Mouse (Mus musculus): ENCODE measurements around the gene Dnajc11. TPM values are rescaled to one million over a fixed set of nuclear protein-coding genes. Genes with fewer than 3 reads are reported as not detected.

Gene Dnajc11
- polyA plus RNA-seq (2015; fragmentation: Nextera tagmentation; extraction: Ambion mirVana) = 47.9 and 48.4 TPM in 2 replicates

GRCm38 (mm10) chr4:151933505-151934214, at the start of gene Dnajc11:
TSS of gene Dnajc11 (plus strand) at chr4:151933691.

GRCm38 (mm10) chr4:151988342-151989109, 55.0 kb downstream of the Dnajc11 start, which contains the start of gene Thap3:
TSS of gene Thap3 (minus strand) at chr4:151988997.

GRCm38 (mm10) chr4:151996173-151996950, 62.9 kb downstream of the Dnajc11 start, which contains the start of gene Phf13:
TSS of gene Phf13 (minus strand) at chr4:151996258.

GRCm38 (mm10) chr4:152008622-152009075, 75.2 kb downstream of the Dnajc11 start, which contains the start of gene Klhl21:
TSS of gene Klhl21 (plus strand) at chr4:152008803.

GRCm38 (mm10) chr4:152027524-152027923, 94.0 kb downstream of the Dnajc11 start, which contains the start of gene Zbtb48:
TSS of gene Zbtb48 (minus strand) at chr4:152027671.

Other genes with a start within 250 kb of the Dnajc11 start
- 77.7 and 96.9 TPM in 2 replicates for gene Camta1, start 71.8 kb upstream of the Dnajc11 start, polyA plus RNA-seq (2015; fragmentation: Nextera tagmentation; extraction: Ambion mirVana)
- gene Thap3, start 55.3 kb downstream of the Dnajc11 start, polyA plus RNA-seq (2015; fragmentation: Nextera tagmentation; extraction: Ambion mirVana) = 11.2 and 21.5 TPM in 2 replicates
- gene Phf13, start 62.6 kb downstream of the Dnajc11 start, polyA plus RNA-seq (2015; fragmentation: Nextera tagmentation; extraction: Ambion mirVana) = 6.5 and 7.6 TPM in 2 replicates
- gene Klhl21, start 75.1 kb downstream of the Dnajc11 start, polyA plus RNA-seq (2015; fragmentation: Nextera tagmentation; extraction: Ambion mirVana) = 6.8 and 6.9 TPM in 2 replicates
- 6.6 and 10.6 TPM in 2 replicates for gene Zbtb48, start 94.0 kb downstream of the Dnajc11 start, polyA plus RNA-seq (2015; fragmentation: Nextera tagmentation; extraction: Ambion mirVana)
- gene Tas1r1, start 104.9 kb downstream of the Dnajc11 start, polyA plus RNA-seq (2015; fragmentation: Nextera tagmentation; extraction: Ambion mirVana) = 0.11 and 0.13 TPM in 2 replicates
- gene Nol9, start 105.6 kb downstream of the Dnajc11 start, polyA plus RNA-seq (2015; fragmentation: Nextera tagmentation; extraction: Ambion mirVana) = 15.5 and 15.6 TPM in 2 replicates
- gene Plekhg5, start 138.8 kb downstream of the Dnajc11 start, polyA plus RNA-seq (2015; fragmentation: Nextera tagmentation; extraction: Ambion mirVana) = 5.7 and 7.3 TPM in 2 replicates
- 0.66 and 1.9 TPM in 2 replicates for gene Tnfrsf25, start 182.2 kb downstream of the Dnajc11 start, polyA plus RNA-seq (2015; fragmentation: Nextera tagmentation; extraction: Ambion mirVana)
- gene Espn, start 218.7 kb downstream of the Dnajc11 start, polyA plus RNA-seq (2015; fragmentation: Nextera tagmentation; extraction: Ambion mirVana) = 0.90 and 1.9 TPM in 2 replicates
- not detected in 2 replicates for gene Hes2, start 225.2 kb downstream of the Dnajc11 start, polyA plus RNA-seq (2015; fragmentation: Nextera tagmentation; extraction: Ambion mirVana)
- gene Acot7, start 244.4 kb downstream of the Dnajc11 start, polyA plus RNA-seq (2015; fragmentation: Nextera tagmentation; extraction: Ambion mirVana) = 22.8 and 28.6 TPM in 2 replicates

Measured in spleen, postnatal 0 days (tissue).